Mouse (Mus musculus) heart, embryonic 13.5 days (tissue): Measurements from ENCODE around the gene Chac1. TPM values are rescaled to one million over a fixed set of nuclear protein-coding genes. Genes with fewer than 3 reads are reported as not detected.

Source experiments
- ATAC-seq: fragments of 200-750 bp; cut with Nextera tagmentation; 2 replicates; pipeline ENCODE4 v1.8.0; 2017; ENCODE audit warnings: moderate TSS enrichment; ENCODE audit not compliant: insufficient number of reproducible peaks, low FRiP score, low TSS enrichment; ENCODE audit errors: extremely low read depth
- H3K27ac ChIP-seq: fragments of 300-500 bp; sonication (generic); replicated peaks from 2 replicates; pipeline ENCODE4 v1.5.1; 2015; ENCODE audit warnings: moderate library complexity, mild to moderate bottlenecking, inconsistent platforms
- H3K27me3 ChIP-seq: fragments of 300-500 bp; sonication (generic); replicated peaks from 2 replicates; pipeline ENCODE4 v1.6.1; 2015; ENCODE audit warnings: mild to moderate bottlenecking, inconsistent platforms
- H3K36me3 ChIP-seq: fragments of 300-500 bp; sonication (generic); 2 replicates; pipeline ENCODE4 v1.6.1; 2015; ENCODE audit warnings: mild to moderate bottlenecking, inconsistent platforms
- H3K4me1 ChIP-seq: fragments of 300-500 bp; sonication (generic); 2 replicates; pipeline ENCODE4 v1.6.1; 2015; ENCODE audit warnings: inconsistent platforms
- H3K4me2 ChIP-seq: fragments of 300-500 bp; sonication (generic); 2 replicates; pipeline ENCODE4 v1.6.1; 2015; ENCODE audit warnings: inconsistent platforms, mild to moderate bottlenecking, moderate library complexity
- H3K4me3 ChIP-seq: fragments of 300-500 bp; sonication (generic); 2 replicates; pipeline ENCODE4 v1.5.1; 2015; ENCODE audit warnings: moderate library complexity, mild to moderate bottlenecking, inconsistent platforms
- H3K9ac ChIP-seq: fragments of 300-500 bp; sonication (generic); 2 replicates; pipeline ENCODE4 v1.6.1; 2015; ENCODE audit warnings: inconsistent platforms, mild to moderate bottlenecking, moderate library complexity
- H3K9me3 ChIP-seq: fragments of 300-500 bp; sonication (generic); 2 replicates; pipeline ENCODE4 v1.6.1; 2016; ENCODE audit warnings: inconsistent platforms
- WGBS: fragments of 180-500 bp; shearing (Covaris S2); methylation state at CpG from one replicate; pipeline ENCODE4 v1.1.7; 2015; ENCODE audit warnings: mixed read lengths; 5-methylcytosine and 5-hydroxymethylcytosine counted together
- polyA plus RNA-seq: library from polyadenylated mRNA; unstranded; fragments of >200 nt; fragmentation: Nextera tagmentation; extraction: Ambion mirVana; gene quantifications from 2 replicates; pipeline ENCODE4 v1.2.1, GENCODE M21; 2015

Gene Chac1
- polyA plus RNA-seq, 1 experiment from 2014 or later = 0.35 TPM

- Histone ChIP-seq H3K4me2 (no peak overlapping the region), H3K9ac (no peak overlapping the region), H3K4me3 (no peak overlapping the region), H3K4me1 (peaks cover 11% of the 10 kb centered on the region), H3K36me3 (no peaks in the 10 kb centered on the region), H3K27ac (no peak overlapping the region), H3K9me3 (no peaks in the 10 kb centered on the region), H3K27me3 (peaks cover 44% of the 10 kb centered on the region)
- no peak for ATAC-seq
- 74% methylated on average over 8 of the region's 8 CpGs for WGBS
Observed at GRCm38 (mm10) chr2:119353707-119354106, 2.7 kb downstream of the Chac1 start.

GRCm38 (mm10) chr2:119355089-119355488 lies 4.1 kb downstream of the Chac1 start:
- ATAC-seq = 0 out of 2 replicates have a peak, but pooled peaks have one; percentile 11
- no peak overlapping the region for H3K4me3 ChIP-seq
- H3K27ac ChIP-seq = no peak overlapping the region
- no peaks in the 10 kb centered on the region for H3K36me3 ChIP-seq
- H3K4me1 ChIP-seq = peaks cover 11% of the 10 kb centered on the region
- peaks cover 38% of the 10 kb centered on the region for H3K27me3 ChIP-seq
- no peaks in the 10 kb centered on the region for H3K9me3 ChIP-seq
- 76% methylated on average over 3 of the region's 3 CpGs for WGBS
- H3K4me2 ChIP-seq = no peak overlapping the region
- H3K9ac ChIP-seq = no peak overlapping the region

GRCm38 (mm10) chr2:119355651-119356050 lies 4.6 kb downstream of the Chac1 start:
- WGBS = 31% methylated on average over 7 of the region's 7 CpGs
- H3K27me3 ChIP-seq = peaks cover 32% of the 10 kb centered on the region
- H3K4me1 ChIP-seq = peaks cover 8% of the 10 kb centered on the region
- H3K9ac ChIP-seq = no peak overlapping the region
- no peak overlapping the region for H3K4me2 ChIP-seq
- no peak overlapping the region for H3K27ac ChIP-seq
- ATAC-seq = no peak
- peaks cover 1% of the 10 kb centered on the region; the same call in 1 of the 2 replicates for H3K9me3 ChIP-seq
- H3K36me3 ChIP-seq = no peaks in the 10 kb centered on the region
- H3K4me3 ChIP-seq = no peak overlapping the region

- Histone ChIP-seq H3K4me1 (peaks cover 3% of the 10 kb centered on the region), H3K4me3 (no peak overlapping the region), H3K9ac (no peak overlapping the region), H3K36me3 (no peaks in the 10 kb centered on the region), H3K27ac (no peak overlapping the region), H3K4me2 (no peak overlapping the region), H3K9me3 (peaks cover 8% of the 10 kb centered on the region; the same call in 1 of the 2 replicates), H3K27me3 (peaks cover 26% of the 10 kb centered on the region)
- ATAC-seq = no peak
Observed at GRCm38 (mm10) chr2:119356310-119356709, 5.3 kb downstream of the Chac1 start.

GRCm38 (mm10) chr2:119356805-119357204 lies 5.8 kb downstream of the Chac1 start:
- ATAC-seq = no peak
- H3K4me3 ChIP-seq = no peak overlapping the region
- peaks cover 21% of the 10 kb centered on the region for H3K27me3 ChIP-seq
- H3K36me3 ChIP-seq = 0 out of 2 replicates have a peak, but pooled peaks cover 3% of the 10 kb centered on the region
- WGBS = 87% methylated on average over 5 of the region's 5 CpGs
- H3K4me2 ChIP-seq = no peak overlapping the region
- H3K4me1 ChIP-seq = no peaks in the 10 kb centered on the region
- no peak overlapping the region for H3K9ac ChIP-seq
- H3K27ac ChIP-seq = no peak overlapping the region
- H3K9me3 ChIP-seq = peaks cover 13% of the 10 kb centered on the region

- Histone ChIP-seq H3K4me2 (no peak overlapping the region), H3K4me1 (no peaks in the 10 kb centered on the region), H3K27me3 (peaks cover 7% of the 10 kb centered on the region; the same call in 1 of the 2 replicates), H3K9ac (no peak overlapping the region), H3K4me3 (no peak overlapping the region), H3K27ac (no peak overlapping the region), H3K36me3 (0 out of 2 replicates have a peak, but pooled peaks cover 5% of the 10 kb centered on the region), H3K9me3 (peaks cover 14% of the 10 kb centered on the region)
- no peak for ATAC-seq
- 76% methylated on average over 6 of the region's 6 CpGs for WGBS
Observed at GRCm38 (mm10) chr2:119358249-119358648, 7.2 kb downstream of the Chac1 start.

GRCm38 (mm10) chr2:119359721-119360291 lies 8.8 kb downstream of the Chac1 start:
- Histone ChIP-seq H3K27me3 (no peaks in the 10 kb centered on the region), H3K9ac (no peak overlapping the region), H3K4me2 (no peak overlapping the region), H3K4me1 (no peaks in the 10 kb centered on the region), H3K36me3 (0 out of 2 replicates have a peak, but pooled peaks cover 5% of the 10 kb centered on the region), H3K4me3 (no peak overlapping the region), H3K9me3 (peaks cover 14% of the 10 kb centered on the region), H3K27ac (no peak overlapping the region)
- no peak for ATAC-seq
- WGBS = 52% methylated on average over 2 of the region's 2 CpGs

- WGBS = 77% methylated on average over 3 of the region's 3 CpGs
- peaks cover 14% of the 10 kb centered on the region for H3K9me3 ChIP-seq
- peaks cover 30% of the 10 kb centered on the region for H3K36me3 ChIP-seq
- no peak overlapping the region for H3K9ac ChIP-seq
- no peak overlapping the region for H3K4me3 ChIP-seq
- ATAC-seq = no peak
- no peaks in the 10 kb centered on the region for H3K4me1 ChIP-seq
- no peak overlapping the region for H3K4me2 ChIP-seq
- H3K27me3 ChIP-seq = no peaks in the 10 kb centered on the region
- no peak overlapping the region for H3K27ac ChIP-seq
Observed at GRCm38 (mm10) chr2:119364969-119365368, 13.9 kb downstream of the Chac1 start.

GRCm38 (mm10) chr2:119367346-119367745 lies 16.3 kb downstream of the Chac1 start:
- Histone ChIP-seq H3K4me3 (no peak overlapping the region), H3K36me3 (peaks cover 47% of the 10 kb centered on the region), H3K27me3 (no peaks in the 10 kb centered on the region), H3K4me1 (no peaks in the 10 kb centered on the region), H3K9me3 (no peaks in the 10 kb centered on the region), H3K4me2 (no peak overlapping the region), H3K9ac (no peak overlapping the region), H3K27ac (no peak overlapping the region)
- WGBS = 79% methylated on average over 3 of the region's 3 CpGs
- no peak for ATAC-seq

GRCm38 (mm10) chr2:119370116-119370515 lies 19.1 kb downstream of the Chac1 start:
- Histone ChIP-seq H3K4me2 (no peak overlapping the region), H3K9ac (no peak overlapping the region), H3K4me3 (no peak overlapping the region), H3K27me3 (no peaks in the 10 kb centered on the region), H3K9me3 (no peaks in the 10 kb centered on the region), H3K36me3 (peaks cover 75% of the 10 kb centered on the region), H3K4me1 (no peaks in the 10 kb centered on the region), H3K27ac (no peak overlapping the region)
- ATAC-seq = no peak
- WGBS = 91% methylated on average over 10 of the region's 10 CpGs

- Histone ChIP-seq H3K27me3 (no peaks in the 10 kb centered on the region), H3K4me1 (no peaks in the 10 kb centered on the region), H3K36me3 (peaks cover 100% of the 10 kb centered on the region), H3K4me2 (no peak overlapping the region), H3K27ac (peak overlapping the region; percentile 39; the same call in 1 of the 2 replicates), H3K4me3 (no peak overlapping the region), H3K9me3 (no peaks in the 10 kb centered on the region), H3K9ac (no peak overlapping the region)
- WGBS = 74% methylated on average over 9 of the region's 9 CpGs
- ATAC-seq = no peak
Observed at GRCm38 (mm10) chr2:119377286-119377685, 26.3 kb downstream of the Chac1 start.

GRCm38 (mm10) chr2:119377826-119378225 lies 26.8 kb downstream of the Chac1 start:
- no peak for ATAC-seq
- H3K27ac ChIP-seq = peak overlapping the region; percentile 39; the same call in 1 of the 2 replicates
- 69% methylated on average over 3 of the region's 3 CpGs for WGBS
- peaks cover 100% of the 10 kb centered on the region for H3K36me3 ChIP-seq
- no peak overlapping the region for H3K4me2 ChIP-seq
- H3K4me3 ChIP-seq = no peak overlapping the region
- H3K9me3 ChIP-seq = no peaks in the 10 kb centered on the region
- H3K9ac ChIP-seq = no peak overlapping the region
- H3K27me3 ChIP-seq = no peaks in the 10 kb centered on the region
- no peaks in the 10 kb centered on the region for H3K4me1 ChIP-seq
